Mouse (Mus musculus) neural tube, postnatal 0 days (tissue): ENCODE measurements around the gene Kctd15. TPM values are rescaled to one million over a fixed set of nuclear protein-coding genes. Genes with fewer than 3 reads are reported as not detected.

Experiments
- polyA plus RNA-seq: library from polyadenylated mRNA; unstranded; fragments of >200 nt; fragmentation: Nextera tagmentation; extraction: Ambion mirVana; gene quantifications from 2 replicates; pipeline ENCODE4 v1.2.1, GENCODE M21; 2015

Gene Kctd15
- 17.0 and 19.3 TPM in 2 replicates for polyA plus RNA-seq

DNA sequence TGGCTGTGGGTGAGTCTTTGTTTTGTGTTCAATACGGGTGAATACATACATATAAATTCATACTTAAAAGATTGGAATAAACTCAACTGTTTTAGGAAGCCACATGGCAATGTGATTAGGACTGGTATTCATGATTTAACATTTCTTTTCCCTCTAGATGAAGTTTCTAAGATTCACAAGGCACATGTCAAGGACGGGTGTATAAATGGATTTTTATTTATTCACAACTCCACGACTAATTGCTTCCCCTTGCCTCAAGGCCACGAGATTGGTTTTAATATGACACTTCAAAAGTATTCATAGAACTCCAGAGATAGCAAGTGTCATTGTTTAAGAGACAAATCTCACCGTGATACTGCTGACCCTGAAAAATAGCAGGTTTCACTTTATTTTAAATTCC is at the start of gene Kctd15:
Kctd15 (minus strand) TSS at position 101 of the 400 bp plus-strand sequence.

Other genes starting within 250 kb of the Kctd15 start
- 8.9 and 10.2 TPM in 2 replicates for gene Chst8, start 156.0 kb upstream of the Kctd15 start, polyA plus RNA-seq